Mouse (Mus musculus): ENCODE measurements around the gene Oxt.

DNA sequence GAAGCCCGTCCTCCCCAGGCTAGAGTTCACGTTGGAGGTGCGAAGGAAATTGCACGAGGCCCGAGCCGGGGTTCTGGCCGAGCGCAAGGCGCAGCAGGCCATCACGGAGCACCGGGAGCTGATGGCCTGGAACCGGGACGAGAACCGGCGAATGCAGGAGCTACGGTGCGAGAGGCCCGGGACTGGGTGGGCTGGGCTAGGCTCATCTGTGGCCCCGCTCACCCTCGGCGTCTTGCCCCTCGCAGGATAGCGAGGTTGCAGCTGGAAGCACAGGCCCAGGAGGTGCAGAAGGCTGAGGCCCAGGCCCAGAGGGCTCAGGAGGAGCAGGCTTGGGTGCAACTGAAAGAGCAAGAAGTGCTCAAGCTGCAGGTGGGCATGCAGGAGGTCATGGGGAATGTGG is 11.9 kb upstream of the Oxt start:
- TF ChIP-seq CTCF (IDR thresholded peaks at IDR 0.05; ENCODE audit: low read depth) (no peak), EP300 (IDR thresholded peaks at IDR 0.05; ENCODE audit: low read depth) (no peak)

Data from heart, postnatal 0 days (tissue).